Mouse (Mus musculus): ENCODE data around the gene Igfbp4. TPM values are rescaled to one million over a fixed set of nuclear protein-coding genes. Genes with fewer than 3 reads are reported as not detected.

The Igfbp4 gene
- polyA plus RNA-seq, 1 experiment from 2014 or later, result 799 TPM

DNA sequence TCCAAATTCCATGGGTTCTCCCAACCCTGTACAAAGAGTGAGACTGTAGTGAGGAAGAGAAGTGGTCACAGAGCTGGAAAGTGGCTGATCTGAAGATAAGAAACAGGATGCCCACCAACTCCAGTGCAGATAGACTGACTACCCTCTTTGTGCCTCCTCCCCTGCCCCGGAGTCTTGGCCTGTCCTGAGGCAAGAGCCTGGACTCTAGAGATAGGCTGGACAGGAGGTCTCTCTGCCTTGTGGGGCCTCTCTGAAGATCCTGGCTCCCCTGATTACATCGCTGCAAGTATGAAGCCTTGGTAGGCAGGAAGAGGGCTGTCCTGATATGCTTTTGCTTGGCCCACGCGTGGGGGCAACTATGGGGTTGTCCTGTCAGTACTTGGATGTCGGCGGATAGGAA, 4.8 kb upstream of the Igfbp4 start:
- no peak for DNase-seq (ENCODE audit: low spot score)
- Histone ChIP-seq H3K4me2 (ENCODE audit: low read depth, severe bottlenecking) (no peak overlapping the region), H3K9ac (ENCODE audit: low read length) (no peak overlapping the region), H3K36me3 (ENCODE audit: control insufficient read depth, insufficient read depth, low read length) (no peaks in the 10 kb centered on the region), H3K27ac (replicated peaks; ENCODE audit: low read depth, low read length) (no peak overlapping the region), H3K4me3 (ENCODE audit: low read depth, low read length) (no peak overlapping the region), H3K9me3 (ENCODE audit: control insufficient read depth, low read length) (no peaks in the 10 kb centered on the region), H3K4me1 (ENCODE audit: control insufficient read depth, insufficient read depth, low read length) (no peaks in the 10 kb centered on the region), H3K27me3 (ENCODE audit: control insufficient read depth, insufficient read depth, low read length) (no peaks in the 10 kb centered on the region)
- WGBS, result 78% methylated on average over 6 of the region's 6 CpGs
- no peak for ATAC-seq (ENCODE audit: insufficient number of reproducible peaks, low FRiP score, low TSS enrichment, low read depth)

DNA sequence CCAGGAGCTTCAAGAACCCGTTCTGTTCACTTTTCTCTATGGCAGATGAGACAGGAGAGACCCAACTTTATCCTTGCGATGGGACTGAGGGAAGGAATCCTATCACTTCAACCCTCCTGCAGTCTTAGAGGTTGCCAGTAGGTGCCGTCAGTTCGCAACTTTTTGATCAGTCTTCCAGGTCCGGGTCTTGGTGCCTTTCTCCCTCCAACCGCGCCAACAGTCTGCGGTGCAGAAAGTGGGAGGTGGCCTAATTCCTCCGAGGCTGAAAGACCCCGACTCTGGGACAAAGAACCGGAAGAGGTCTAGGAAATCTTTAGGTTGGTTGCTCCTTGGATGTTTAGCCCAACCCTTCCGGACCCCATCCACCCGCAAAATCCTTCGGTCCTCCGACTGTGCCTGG, 1.3 kb upstream of the Igfbp4 start:
- peaks cover 20% of the 10 kb centered on the region for H3K4me1 ChIP-seq (ENCODE audit: control insufficient read depth, insufficient read depth, low read length)
- WGBS, result under 1% methylated on average over 15 of the region's 15 CpGs
- peak; percentile 91 for DNase-seq (ENCODE audit: low spot score)
- H3K27ac ChIP-seq (replicated peaks; ENCODE audit: low read depth, low read length), result peak overlapping the region; percentile 91
- peak overlapping the region; percentile 94 for H3K4me3 ChIP-seq (ENCODE audit: low read depth, low read length)
- H3K4me2 ChIP-seq (ENCODE audit: low read depth, severe bottlenecking), result peak overlapping the region; percentile 92
- H3K9me3 ChIP-seq (ENCODE audit: control insufficient read depth, low read length), result no peaks in the 10 kb centered on the region
- H3K27me3 ChIP-seq (ENCODE audit: control insufficient read depth, insufficient read depth, low read length), result no peaks in the 10 kb centered on the region
- peaks cover 2% of the 10 kb centered on the region; the same call in 1 of the 2 replicates for H3K36me3 ChIP-seq (ENCODE audit: control insufficient read depth, insufficient read depth, low read length)
- peak overlapping the region; percentile 94 for H3K9ac ChIP-seq (ENCODE audit: low read length)
- peak; percentile 58; the same call in 1 of the 2 replicates for ATAC-seq (ENCODE audit: insufficient number of reproducible peaks, low FRiP score, low TSS enrichment, low read depth)

DNA sequence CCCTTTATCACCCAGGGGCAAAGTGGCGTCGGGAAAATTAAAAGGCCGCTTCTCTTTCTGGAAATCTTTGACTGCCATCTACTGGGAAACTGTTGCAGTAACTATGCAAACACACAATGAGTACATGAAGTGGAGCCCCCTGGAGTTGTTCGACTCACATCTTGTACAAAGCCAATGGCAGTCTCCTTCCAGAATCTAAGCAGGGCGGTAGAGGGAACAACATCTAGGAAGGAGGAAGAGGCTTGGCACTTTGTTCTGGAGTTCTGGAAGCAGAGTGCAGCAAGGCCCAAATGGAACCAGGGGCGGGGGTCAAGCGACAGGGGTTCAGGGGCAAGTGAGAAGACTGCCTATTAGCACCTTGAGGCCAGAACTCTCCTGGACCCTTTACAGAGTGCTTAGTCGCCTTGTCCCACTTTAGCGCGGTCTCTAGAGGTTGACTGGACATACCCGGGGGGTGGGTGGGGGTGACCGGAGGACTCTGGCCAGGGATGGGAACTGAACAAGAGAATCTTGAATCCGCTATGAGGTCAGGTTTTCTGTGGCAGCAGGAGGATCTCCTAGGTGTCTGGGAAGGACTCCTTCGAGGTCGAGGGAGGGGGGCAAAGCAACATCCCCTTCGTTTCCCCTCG, 584 bp upstream of the Igfbp4 start:
- Histone ChIP-seq H3K4me1 (ENCODE audit: control insufficient read depth, insufficient read depth, low read length) (peaks cover 27% of the 10 kb centered on the region), H3K27me3 (ENCODE audit: control insufficient read depth, insufficient read depth, low read length) (no peaks in the 10 kb centered on the region)
- ATAC-seq (ENCODE audit: insufficient number of reproducible peaks, low FRiP score, low TSS enrichment, low read depth), result peak; percentile 22; the same call in 1 of the 2 replicates

DNA sequence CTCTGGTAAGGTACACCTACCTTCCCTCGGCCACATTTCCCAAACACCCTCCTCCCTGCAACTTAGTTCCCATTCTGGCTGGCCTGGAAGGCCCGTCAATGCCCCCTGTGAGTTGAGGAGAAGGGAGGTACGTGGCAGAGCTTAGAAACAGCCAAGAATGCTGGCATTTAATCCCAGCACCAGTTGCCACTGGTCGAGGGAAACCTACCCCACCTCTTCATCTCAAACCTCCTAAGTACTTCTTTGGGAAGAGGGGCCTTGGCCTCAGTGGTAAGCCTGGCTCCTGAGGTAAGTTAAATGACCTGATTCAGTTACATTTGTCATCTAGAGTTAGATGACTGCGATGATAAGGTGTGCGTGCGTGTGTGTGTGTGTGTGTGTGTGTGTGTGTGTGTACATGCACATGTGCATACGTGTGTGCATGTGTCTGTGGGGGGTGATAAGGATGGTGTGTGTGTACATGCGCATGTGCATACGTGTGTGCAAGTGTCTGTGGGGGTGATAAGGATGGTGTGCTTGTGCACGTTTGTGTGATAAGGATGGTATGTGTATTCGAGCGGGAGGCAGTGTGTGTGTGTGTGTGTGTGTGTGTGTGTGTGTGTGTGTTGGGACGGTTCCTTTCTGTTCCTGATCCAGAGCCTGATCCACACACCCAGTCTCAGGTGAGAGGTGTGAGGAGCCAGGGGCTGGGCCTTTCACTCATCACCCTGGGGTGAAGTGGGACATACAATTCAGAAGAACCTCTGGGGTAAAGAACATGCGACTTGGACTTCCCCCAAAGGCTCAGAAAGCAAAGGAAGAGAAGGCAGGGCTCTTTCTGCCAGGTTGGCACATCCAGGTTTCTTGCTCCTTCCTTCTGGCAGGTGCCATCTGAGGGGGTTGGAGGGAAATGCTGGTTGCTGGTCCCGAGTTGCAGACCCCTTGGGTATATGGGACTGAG, 1.1 kb downstream of the Igfbp4 start:
- H3K4me3 ChIP-seq (ENCODE audit: low read depth, low read length), result peak overlapping the region; percentile 94
- H3K9ac ChIP-seq (ENCODE audit: low read length), result peak overlapping the region; percentile 94
- ATAC-seq (ENCODE audit: insufficient number of reproducible peaks, low FRiP score, low TSS enrichment, low read depth) (no peak), DNase-seq (ENCODE audit: low spot score) (no peak)
- no peaks in the 10 kb centered on the region for H3K27me3 ChIP-seq (ENCODE audit: control insufficient read depth, insufficient read depth, low read length)
- peak overlapping the region; percentile 92 for H3K4me2 ChIP-seq (ENCODE audit: low read depth, severe bottlenecking)
- H3K4me1 ChIP-seq (ENCODE audit: control insufficient read depth, insufficient read depth, low read length), result peaks cover 42% of the 10 kb centered on the region
- peak overlapping the region; percentile 91 for H3K27ac ChIP-seq (replicated peaks; ENCODE audit: low read depth, low read length)
- peaks cover 2% of the 10 kb centered on the region; the same call in 1 of the 2 replicates for H3K36me3 ChIP-seq (ENCODE audit: control insufficient read depth, insufficient read depth, low read length)
- WGBS, result 38% methylated on average over 16 of the region's 16 CpGs
- H3K9me3 ChIP-seq (ENCODE audit: control insufficient read depth, low read length), result no peaks in the 10 kb centered on the region

More for the DNA sequence above, 584 bp upstream of the Igfbp4 start:
- Histone ChIP-seq H3K9ac (ENCODE audit: low read length) (peak overlapping the region; percentile 94), H3K9me3 (ENCODE audit: control insufficient read depth, low read length) (no peaks in the 10 kb centered on the region), H3K4me3 (ENCODE audit: low read depth, low read length) (peak overlapping the region; percentile 94), H3K36me3 (ENCODE audit: control insufficient read depth, insufficient read depth, low read length) (peaks cover 2% of the 10 kb centered on the region; the same call in 1 of the 2 replicates), H3K27ac (replicated peaks; ENCODE audit: low read depth, low read length) (peak overlapping the region; percentile 91), H3K4me2 (ENCODE audit: low read depth, severe bottlenecking) (peak overlapping the region; percentile 92)
- WGBS, result under 1% methylated on average over 17 of the region's 17 CpGs
- peak; percentile 79 for DNase-seq (ENCODE audit: low spot score)

DNA sequence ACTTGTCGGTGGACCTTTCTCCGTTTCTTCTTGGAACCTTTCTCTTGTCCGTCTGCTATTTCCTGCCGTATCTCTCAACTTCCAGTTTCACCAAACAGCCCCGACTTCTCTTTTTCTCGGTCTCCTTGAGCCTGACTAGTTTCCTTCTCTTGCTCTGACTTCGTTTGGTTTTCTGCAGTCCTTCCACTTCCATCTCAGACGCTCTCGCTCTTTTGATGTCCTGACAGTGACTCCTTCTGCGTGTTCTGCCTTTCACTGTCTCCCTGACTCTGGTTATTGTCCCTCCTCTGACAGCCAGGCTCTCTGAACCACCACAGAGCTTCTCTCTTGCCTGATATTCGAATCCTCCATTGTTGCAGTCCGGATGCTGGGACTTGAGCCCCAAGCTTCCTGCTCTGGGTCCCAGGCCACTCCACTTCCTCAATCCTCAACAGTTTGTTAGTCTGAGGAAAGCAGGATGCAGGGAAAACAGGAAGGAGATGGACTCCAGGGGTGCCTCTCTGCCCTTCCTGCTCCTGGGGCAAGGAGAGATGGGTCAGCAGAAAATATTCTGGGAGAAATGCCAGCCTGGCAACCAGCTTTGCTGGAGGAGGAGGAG, 1.9 kb downstream of the Igfbp4 start:
- peak overlapping the region; percentile 94 for H3K9ac ChIP-seq (ENCODE audit: low read length)
- H3K4me3 ChIP-seq (ENCODE audit: low read depth, low read length), result peak overlapping the region; percentile 94
- peaks cover 50% of the 10 kb centered on the region for H3K4me1 ChIP-seq (ENCODE audit: control insufficient read depth, insufficient read depth, low read length)
- no peaks in the 10 kb centered on the region for H3K27me3 ChIP-seq (ENCODE audit: control insufficient read depth, insufficient read depth, low read length)
- H3K9me3 ChIP-seq (ENCODE audit: control insufficient read depth, low read length), result no peaks in the 10 kb centered on the region
- peak; percentile 50 for DNase-seq (ENCODE audit: low spot score)
- 31% methylated on average over 12 of the region's 12 CpGs for WGBS
- ATAC-seq (ENCODE audit: insufficient number of reproducible peaks, low FRiP score, low TSS enrichment, low read depth), result no peak
- H3K36me3 ChIP-seq (ENCODE audit: control insufficient read depth, insufficient read depth, low read length), result peaks cover 4% of the 10 kb centered on the region; the same call in 1 of the 2 replicates
- peak overlapping the region; percentile 91 for H3K27ac ChIP-seq (replicated peaks; ENCODE audit: low read depth, low read length)
- peak overlapping the region; percentile 92 for H3K4me2 ChIP-seq (ENCODE audit: low read depth, severe bottlenecking)

DNA sequence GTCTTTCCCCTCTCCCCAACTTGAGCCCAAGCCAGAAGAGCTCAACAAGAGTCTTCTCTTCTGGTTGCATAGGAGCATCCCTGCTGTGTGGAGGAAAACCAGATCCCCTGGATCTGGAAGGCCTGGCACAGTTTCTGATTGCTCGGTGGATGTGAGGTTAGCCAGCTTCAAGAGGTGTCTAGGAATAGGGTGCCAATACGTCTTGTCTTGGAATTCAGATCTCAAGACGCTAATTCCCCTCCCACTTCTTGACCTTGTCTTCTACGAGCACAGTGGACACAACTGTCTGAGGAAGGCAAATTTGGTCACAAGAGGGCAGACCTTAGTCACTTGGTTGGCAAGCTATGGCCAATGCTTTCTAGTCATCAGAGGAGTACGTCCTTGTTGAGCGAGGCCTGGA, 2.6 kb downstream of the Igfbp4 start:
- no peak overlapping the region for H3K9ac ChIP-seq (ENCODE audit: low read length)
- no peaks in the 10 kb centered on the region for H3K9me3 ChIP-seq (ENCODE audit: control insufficient read depth, low read length)
- no peak overlapping the region for H3K27ac ChIP-seq (replicated peaks; ENCODE audit: low read depth, low read length)
- DNase-seq (ENCODE audit: low spot score), result no peak
- WGBS, result 65% methylated on average over 6 of the region's 6 CpGs
- peak overlapping the region; percentile 50 for H3K4me2 ChIP-seq (ENCODE audit: low read depth, severe bottlenecking)
- H3K4me1 ChIP-seq (ENCODE audit: control insufficient read depth, insufficient read depth, low read length), result peaks cover 51% of the 10 kb centered on the region
- peaks cover 6% of the 10 kb centered on the region; the same call in 1 of the 2 replicates for H3K36me3 ChIP-seq (ENCODE audit: control insufficient read depth, insufficient read depth, low read length)
- H3K4me3 ChIP-seq (ENCODE audit: low read depth, low read length), result peak overlapping the region; percentile 29
- H3K27me3 ChIP-seq (ENCODE audit: control insufficient read depth, insufficient read depth, low read length), result no peaks in the 10 kb centered on the region
- ATAC-seq (ENCODE audit: insufficient number of reproducible peaks, low FRiP score, low TSS enrichment, low read depth), result no peak

DNA sequence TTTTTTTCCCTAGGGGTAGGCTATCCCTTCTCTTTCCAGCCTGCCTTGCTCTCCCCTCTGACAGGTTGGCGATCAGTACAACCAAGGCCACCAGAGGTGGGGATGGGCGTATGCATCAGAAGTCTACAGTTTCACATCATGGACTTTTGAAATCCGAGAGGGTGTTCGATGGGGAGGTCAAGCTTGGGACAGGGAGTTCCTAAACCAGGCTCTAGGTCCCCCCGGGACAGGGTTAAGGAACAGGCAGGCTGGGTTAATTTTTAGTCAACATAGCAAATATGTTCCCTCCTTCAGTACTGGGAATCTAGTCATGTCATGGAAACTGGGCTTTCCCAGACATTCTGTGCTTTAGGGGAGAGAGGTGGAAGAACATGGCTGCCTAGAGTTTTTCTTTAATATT, 3.3 kb downstream of the Igfbp4 start:
- Histone ChIP-seq H3K4me3 (ENCODE audit: low read depth, low read length) (peak overlapping the region; percentile 29), H3K27ac (replicated peaks; ENCODE audit: low read depth, low read length) (0 out of 2 replicates have a peak overlapping the region, but pooled peaks have one; percentile 36), H3K9me3 (ENCODE audit: control insufficient read depth, low read length) (no peaks in the 10 kb centered on the region), H3K27me3 (ENCODE audit: control insufficient read depth, insufficient read depth, low read length) (no peaks in the 10 kb centered on the region), H3K4me2 (ENCODE audit: low read depth, severe bottlenecking) (peak overlapping the region; percentile 50), H3K9ac (ENCODE audit: low read length) (no peak overlapping the region; the same call in 1 of the 2 replicates), H3K4me1 (ENCODE audit: control insufficient read depth, insufficient read depth, low read length) (peaks cover 51% of the 10 kb centered on the region), H3K36me3 (ENCODE audit: control insufficient read depth, insufficient read depth, low read length) (peaks cover 12% of the 10 kb centered on the region)
- ATAC-seq (ENCODE audit: insufficient number of reproducible peaks, low FRiP score, low TSS enrichment, low read depth) (no peak), DNase-seq (ENCODE audit: low spot score) (no peak)
- 50% methylated on average over 5 of the region's 5 CpGs for WGBS

All from limb, embryonic 11.5 days (tissue).